Comparison of ENCODE assay signal across 10 mouse cellular contexts in the genomic region with DNA sequence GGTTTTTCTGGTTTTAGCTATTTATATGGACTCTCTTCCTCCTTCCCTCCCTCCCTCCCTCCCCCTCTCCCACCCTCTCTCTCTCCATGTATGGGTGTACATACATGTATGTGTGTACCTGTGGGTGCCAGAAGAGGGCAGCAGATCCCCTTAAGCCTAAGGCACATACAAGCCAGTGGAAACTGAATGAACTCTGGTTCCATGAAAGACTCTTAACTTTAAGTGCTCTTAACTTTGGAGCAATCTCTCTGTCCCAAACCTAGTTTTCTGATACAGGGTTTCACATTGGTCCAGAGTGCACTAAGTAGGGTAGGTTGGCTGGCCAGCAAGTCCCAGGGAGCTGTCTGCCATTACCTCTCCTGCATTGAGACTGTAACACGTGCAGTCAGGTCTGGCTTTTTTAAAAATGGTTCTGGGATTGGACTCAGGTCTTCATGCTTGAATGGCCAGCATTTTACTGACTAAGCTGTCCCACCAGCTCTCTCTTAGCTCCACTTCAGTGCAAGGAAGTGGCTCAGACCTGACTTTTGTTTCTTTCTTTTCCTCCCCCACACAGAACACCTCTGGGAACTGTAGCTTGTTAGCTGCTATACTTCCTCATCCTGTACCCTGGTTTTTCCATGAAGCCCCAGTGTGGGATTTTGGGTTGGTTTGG. TPM values are rescaled to one million over a fixed set of nuclear protein-coding genes. Genes with fewer than 3 reads are reported as not detected.
DNase-seq lines count a peak whose midpoint lies in the region; ATAC-seq and TF ChIP-seq lines count a peak whose summit lies in the region.
"Had no signal": no experiment of that assay in that cellular context is flagged by ENCODE, and none has a peak within 500 bp of the region (broad histone marks: within the 10 kb centered on the region; RNA-seq: fewer than 3 reads in every experiment).

No protein-coding gene starts in this region.

- H3K4me1 ChIP-seq in bone marrow, adult 2 months (ENCODE audit: control insufficient read depth, insufficient read depth, low read length), result no peaks in the 10 kb centered on the region
- H3K4me1 ChIP-seq in forebrain, embryonic 16.5 days (replicated peaks; ENCODE audit: control insufficient read depth, insufficient read depth, low read length), result no peaks in the 10 kb centered on the region
- peaks cover 31% of the 10 kb centered on the region for H3K4me1 ChIP-seq in kidney, adult 2 months (ENCODE audit: control insufficient read depth, insufficient read depth, low read length)
- peaks cover 9% of the 10 kb centered on the region; the same call in 1 of the 2 replicates for H3K4me1 ChIP-seq in small intestine, adult 2 months (ENCODE audit: control insufficient read depth, insufficient read depth, insufficient read length, low read length)
- H3K4me1 ChIP-seq: hindbrain, embryonic 15.5 days; stomach, embryonic 15.5 days had no signal

- no peak for TF ChIP-seq POLR2A in bone marrow, adult 2 months (IDR thresholded peaks at IDR 0.05; ENCODE audit: borderline replicate concordance, control insufficient read depth, low read depth, low read length)
- TF ChIP-seq POLR2A in kidney, adult 2 months (IDR thresholded peaks at IDR 0.05; ENCODE audit: low read depth, low read length), result no peak
- TF ChIP-seq POLR2A in small intestine, adult 2 months (IDR thresholded peaks at IDR 0.05; ENCODE audit: low read depth, low read length), result no peak

- H3K9me3 ChIP-seq in forebrain, embryonic 16.5 days (ENCODE audit: control insufficient read depth, low read length), result no peaks in the 10 kb centered on the region
- H3K9me3 ChIP-seq: hindbrain, embryonic 15.5 days; stomach, embryonic 15.5 days had no signal

- no peaks in the 10 kb centered on the region for H3K36me3 ChIP-seq in forebrain, embryonic 16.5 days (ENCODE audit: control insufficient read depth, insufficient read depth)
- H3K36me3 ChIP-seq in kidney, adult 2 months (ENCODE audit: control insufficient read depth, insufficient read depth, low read length), result no peaks in the 10 kb centered on the region
- no peaks in the 10 kb centered on the region for H3K36me3 ChIP-seq in small intestine, adult 2 months (ENCODE audit: control insufficient read depth, insufficient read depth, low read length)
- H3K36me3 ChIP-seq: hindbrain, embryonic 15.5 days; stomach, embryonic 15.5 days had no signal

- no peak overlapping the region for H3K4me2 ChIP-seq in forebrain, embryonic 16.5 days (ENCODE audit: low read length)
- H3K4me2 ChIP-seq: hindbrain, embryonic 15.5 days; stomach, embryonic 15.5 days had no signal

- no peak overlapping the region for H3K9ac ChIP-seq in forebrain, embryonic 16.5 days (replicated peaks; ENCODE audit: low read depth, low read length)
- H3K9ac ChIP-seq: hindbrain, embryonic 15.5 days; stomach, embryonic 15.5 days had no signal

- H3K27me3 ChIP-seq in forebrain, embryonic 16.5 days (replicated peaks; ENCODE audit: control insufficient read depth, insufficient read depth, low read length), result no peaks in the 10 kb centered on the region
- H3K27me3 ChIP-seq in kidney, adult 2 months (replicated peaks; ENCODE audit: control insufficient read depth, insufficient read depth, low read length), result no peaks in the 10 kb centered on the region
- H3K27me3 ChIP-seq in small intestine, adult 2 months (ENCODE audit: control insufficient read depth, insufficient read depth, low read length), result no peaks in the 10 kb centered on the region
- H3K27me3 ChIP-seq: hindbrain, embryonic 15.5 days; stomach, embryonic 15.5 days had no signal

- no peak overlapping the region for H3K4me3 ChIP-seq in bone marrow, adult 2 months (replicated peaks; ENCODE audit: control insufficient read depth, low read depth, low read length)
- H3K4me3 ChIP-seq in forebrain, embryonic 16.5 days (replicated peaks; ENCODE audit: low read length), result no peak overlapping the region
- H3K4me3 ChIP-seq in kidney, adult 2 months (ENCODE audit: insufficient read depth, low read depth, low read length), result no peak overlapping the region
- H3K4me3 ChIP-seq in small intestine, adult 2 months (ENCODE audit: low read depth, low read length), result no peak overlapping the region
- H3K4me3 ChIP-seq: hindbrain, embryonic 15.5 days; stomach, embryonic 15.5 days had no signal

- peak; percentile 56 for DNase-seq in urinary bladder, postnatal 25 days (ENCODE audit: low spot score)
- DNase-seq in urinary bladder, adult 18-20 months (ENCODE audit: low spot score in 2 of 2), result no peak
- peak; percentile 88 for DNase-seq in kidney, adult 2 months
- peak; percentile 78 to 82 for DNase-seq in lung, adult 18-20 months
- DNase-seq in urinary bladder, adult 2 months (ENCODE audit: low spot score), result no peak

- ATAC-seq in forebrain, embryonic 16.5 days, result 0 out of 2 replicates have a peak, but pooled peaks have one; percentile 50

- no peak overlapping the region for H3K27ac ChIP-seq in bone marrow, adult 2 months (ENCODE audit: control insufficient read depth, insufficient read depth, low read depth, low read length, poor library complexity)
- no peak overlapping the region for H3K27ac ChIP-seq in forebrain, embryonic 16.5 days (ENCODE audit: low read length)
- H3K27ac ChIP-seq in kidney, adult 2 months (ENCODE audit: insufficient read depth, low read depth, low read length), result peak overlapping the region; percentile 94
- no peak overlapping the region for H3K27ac ChIP-seq in small intestine, adult 2 months (ENCODE audit: insufficient read depth, low read depth, low read length)
- H3K27ac ChIP-seq: hindbrain, embryonic 15.5 days; stomach, embryonic 15.5 days had no signal

- TF ChIP-seq CTCF in bone marrow, adult 2 months (IDR thresholded peaks at IDR 0.05; ENCODE audit: control insufficient read depth, insufficient read depth, low read length), result peak; percentile 50
- peak; percentile 75 for TF ChIP-seq CTCF in kidney, adult 2 months (conservative IDR thresholded peaks at IDR 0.05; ENCODE audit: insufficient read depth, insufficient read length, low read depth, low read length)
- TF ChIP-seq CTCF in small intestine, adult 2 months (IDR thresholded peaks at IDR 0.05; ENCODE audit: extremely low read depth, insufficient read length, insufficient replicate concordance, low read depth, low read length), result peak; percentile 34; the same call in 1 of the 2 replicates

- WGBS in bone marrow, adult 2 months, result 92% methylated on average over 1 of the region's 1 CpGs
- WGBS in forebrain, embryonic 16.5 days, result 100% methylated on average over 1 of the region's 1 CpGs
- 39% methylated on average over 1 of the region's 1 CpGs for WGBS in kidney, adult 2 months
- 92% methylated on average over 1 of the region's 1 CpGs for WGBS in small intestine, adult 2 months

RNA-seq across cellular contexts. Expression of gene Akap1, which starts 44.3 kb away (rescaled TPM):
- polyA plus RNA-seq in bone marrow, adult 2 months (2011; ENCODE audit: insufficient read depth, insufficient read length, low replicate concordance, missing spikeins), result 3.7 and 7.7 TPM in 2 replicates
- 37.5 and 40.7 TPM in 2 replicates for polyA plus RNA-seq in forebrain, embryonic 16.5 days (2015; fragmentation: Nextera tagmentation; extraction: Ambion mirVana)
- 72.6 and 73.1 TPM in 2 replicates for polyA plus RNA-seq in kidney, adult 2 months (2012; rRNA removed)
- polyA plus RNA-seq in small intestine, adult 2 months (2012; rRNA removed), result 17.2 and 23.9 TPM in 2 replicates
- polyA plus RNA-seq in urinary bladder, adult 2 months (2012; rRNA removed), result 46.1 and 50.9 TPM in 2 replicates

RNA-seq across cellular contexts. Expression of gene Scpep1, which starts 46.6 kb away (rescaled TPM):
- polyA plus RNA-seq in bone marrow, adult 2 months (2011; ENCODE audit: insufficient read depth, insufficient read length, low replicate concordance, missing spikeins), result 6.5 and 22.3 TPM in 2 replicates
- polyA plus RNA-seq in forebrain, embryonic 16.5 days (2015; fragmentation: Nextera tagmentation; extraction: Ambion mirVana), result 33.7 and 36.2 TPM in 2 replicates
- 61.5 and 74.1 TPM in 2 replicates for polyA plus RNA-seq in kidney, adult 2 months (2012; rRNA removed)
- polyA plus RNA-seq in small intestine, adult 2 months (2012; rRNA removed), result 4.7 and 31.1 TPM in 2 replicates
- 94.2 and 94.3 TPM in 2 replicates for polyA plus RNA-seq in urinary bladder, adult 2 months (2012; rRNA removed)

RNA-seq across cellular contexts. Expression of gene Elobl, which starts 58.0 kb away (rescaled TPM):
- 11.6 TPM in 1 of 2 replicates, not detected in the other for polyA plus RNA-seq in bone marrow, adult 2 months (2011; ENCODE audit: insufficient read depth, insufficient read length, low replicate concordance, missing spikeins)
- not detected in 2 replicates for polyA plus RNA-seq in forebrain, embryonic 16.5 days (2015; fragmentation: Nextera tagmentation; extraction: Ambion mirVana)
- polyA plus RNA-seq in kidney, adult 2 months (2012; rRNA removed), result 0.92 and 1.5 TPM in 2 replicates
- polyA plus RNA-seq in small intestine, adult 2 months (2012; rRNA removed), result 0.37 TPM in 1 of 2 replicates, not detected in the other
- polyA plus RNA-seq in urinary bladder, adult 2 months (2012; rRNA removed), result not detected in 2 replicates
- polyA plus RNA-seq: hindbrain, embryonic 15.5 days; stomach, embryonic 15.5 days had no signal

Comparison
In these comparisons a context has a peak if more than half of its experiments do, and no peak if none do; other contexts are left out.
1. DNase-seq: peak in urinary bladder, postnatal 25 days (single experiment), kidney, adult 2 months (single experiment) and lung, adult 18-20 months (2 of 2); none in urinary bladder, adult 18-20 months (0 of 2) and urinary bladder, adult 2 months (single experiment).
2. Peak in every context shown above with its lines, with median percentiles within 50 percentile points of each other: CTCF ChIP-seq.